Mouse (Mus musculus): ENCODE measurements around the gene Uqcr11. TPM values are rescaled to one million over a fixed set of nuclear protein-coding genes. Genes with fewer than 3 reads are reported as not detected.

Gene Uqcr11
- polyA plus RNA-seq, 1 experiment from 2014 or later, result 532 TPM

DNA sequence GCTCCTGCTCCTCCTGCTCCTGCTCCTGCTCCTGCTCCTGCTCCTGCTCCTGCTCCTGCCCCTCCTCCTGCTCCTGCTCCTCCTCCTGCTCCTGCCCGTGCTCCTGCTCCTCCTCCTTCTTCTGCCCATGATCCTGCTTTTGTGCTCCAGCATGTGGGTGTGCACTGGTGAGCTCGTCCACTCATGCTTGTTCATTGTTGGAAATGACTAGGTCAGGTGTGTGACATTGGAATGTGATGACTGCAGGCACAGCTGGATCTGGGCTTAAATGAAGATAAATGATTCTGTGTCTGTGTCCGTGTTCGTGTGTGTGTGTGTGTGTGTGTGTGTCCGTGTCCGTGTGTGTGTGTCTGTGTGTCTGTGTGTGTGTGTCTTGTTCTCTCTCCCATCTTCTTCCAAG, 38.2 kb downstream of the Uqcr11 start:
- Histone ChIP-seq H3K4me3 (replicated peaks; ENCODE audit: low read depth, low read length) (no peak overlapping the region), H3K4me1 (ENCODE audit: control insufficient read depth, insufficient read depth, low read length) (peaks cover 11% of the 10 kb centered on the region; the same call in 1 of the 2 replicates), H3K27ac (replicated peaks; ENCODE audit: low read depth, low read length) (no peak overlapping the region), H3K9ac (replicated peaks; ENCODE audit: low read length) (no peak overlapping the region), H3K36me3 (ENCODE audit: control insufficient read depth, insufficient read depth, low read length) (no peaks in the 10 kb centered on the region), H3K4me2 (ENCODE audit: low read length) (no peak overlapping the region), H3K9me3 (ENCODE audit: control insufficient read depth, low read length) (no peaks in the 10 kb centered on the region), H3K27me3 (ENCODE audit: control insufficient read depth, insufficient read depth, low read length) (no peaks in the 10 kb centered on the region)
- ATAC-seq (ENCODE audit: low FRiP score, low TSS enrichment) (no peak), DNase-seq (no peak)
- 93% methylated on average over 6 of the region's 6 CpGs for WGBS

DNA sequence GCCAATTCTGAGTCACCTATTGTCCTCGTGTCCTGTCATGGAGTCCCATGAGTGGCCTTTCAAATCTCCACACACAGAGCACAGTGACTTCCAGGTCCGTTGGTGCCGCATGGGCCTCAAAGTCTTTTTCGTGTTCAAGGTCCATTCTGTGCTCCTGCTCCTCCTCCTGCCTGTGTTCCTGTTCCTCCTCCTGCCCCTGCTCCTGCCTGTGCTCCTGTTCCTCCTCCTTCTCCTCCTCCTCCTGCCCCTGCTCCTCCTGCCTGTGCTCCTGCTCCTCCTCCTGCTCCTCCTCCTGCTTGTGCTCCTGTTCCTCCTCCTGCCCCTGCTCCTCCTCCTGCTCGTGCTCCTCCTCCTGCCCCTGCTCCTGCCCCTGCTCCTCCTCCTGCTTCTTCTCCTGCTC, 38.7 kb downstream of the Uqcr11 start:
- Histone ChIP-seq H3K27ac (replicated peaks; ENCODE audit: low read depth, low read length) (no peak overlapping the region), H3K9ac (replicated peaks; ENCODE audit: low read length) (no peak overlapping the region), H3K27me3 (ENCODE audit: control insufficient read depth, insufficient read depth, low read length) (no peaks in the 10 kb centered on the region), H3K36me3 (ENCODE audit: control insufficient read depth, insufficient read depth, low read length) (no peaks in the 10 kb centered on the region), H3K4me2 (ENCODE audit: low read length) (no peak overlapping the region), H3K9me3 (ENCODE audit: control insufficient read depth, low read length) (no peaks in the 10 kb centered on the region), H3K4me3 (replicated peaks; ENCODE audit: low read depth, low read length) (no peak overlapping the region), H3K4me1 (ENCODE audit: control insufficient read depth, insufficient read depth, low read length) (peaks cover 11% of the 10 kb centered on the region; the same call in 1 of the 2 replicates)
- no peak for ATAC-seq (ENCODE audit: low FRiP score, low TSS enrichment)
- WGBS, result 59% methylated on average over 5 of the region's 5 CpGs
- no peak for DNase-seq

DNA sequence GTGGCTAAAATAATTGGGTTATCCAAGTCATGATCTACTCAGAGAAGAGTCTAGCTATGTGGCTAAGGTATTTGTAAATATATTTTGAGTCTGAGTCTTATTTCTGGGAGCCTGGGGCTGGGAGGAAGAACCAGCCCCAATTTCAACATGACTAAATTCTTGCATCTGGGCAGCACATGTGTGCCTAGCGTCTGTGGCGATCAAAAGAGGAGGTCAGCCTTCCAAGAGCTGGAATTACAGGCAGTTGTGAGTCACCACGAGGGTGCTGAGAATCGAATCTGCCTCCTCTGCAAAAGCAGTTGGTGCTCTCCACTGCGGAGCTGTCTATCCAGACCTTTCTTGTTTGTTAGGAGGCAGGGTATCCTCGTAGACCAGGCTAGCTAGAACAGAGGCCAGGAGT, 40.9 kb downstream of the Uqcr11 start:
- no peak overlapping the region for H3K4me2 ChIP-seq (ENCODE audit: low read length)
- H3K9me3 ChIP-seq (ENCODE audit: control insufficient read depth, low read length), result no peaks in the 10 kb centered on the region
- no peaks in the 10 kb centered on the region for H3K4me1 ChIP-seq (ENCODE audit: control insufficient read depth, insufficient read depth, low read length)
- no peak overlapping the region for H3K27ac ChIP-seq (replicated peaks; ENCODE audit: low read depth, low read length)
- DNase-seq (no peak), ATAC-seq (ENCODE audit: low FRiP score, low TSS enrichment) (no peak)
- H3K36me3 ChIP-seq (ENCODE audit: control insufficient read depth, insufficient read depth, low read length), result no peaks in the 10 kb centered on the region
- 62% methylated on average over 6 of the region's 6 CpGs for WGBS
- H3K9ac ChIP-seq (replicated peaks; ENCODE audit: low read length), result no peak overlapping the region
- H3K27me3 ChIP-seq (ENCODE audit: control insufficient read depth, insufficient read depth, low read length), result no peaks in the 10 kb centered on the region
- H3K4me3 ChIP-seq (replicated peaks; ENCODE audit: low read depth, low read length), result no peak overlapping the region

DNA sequence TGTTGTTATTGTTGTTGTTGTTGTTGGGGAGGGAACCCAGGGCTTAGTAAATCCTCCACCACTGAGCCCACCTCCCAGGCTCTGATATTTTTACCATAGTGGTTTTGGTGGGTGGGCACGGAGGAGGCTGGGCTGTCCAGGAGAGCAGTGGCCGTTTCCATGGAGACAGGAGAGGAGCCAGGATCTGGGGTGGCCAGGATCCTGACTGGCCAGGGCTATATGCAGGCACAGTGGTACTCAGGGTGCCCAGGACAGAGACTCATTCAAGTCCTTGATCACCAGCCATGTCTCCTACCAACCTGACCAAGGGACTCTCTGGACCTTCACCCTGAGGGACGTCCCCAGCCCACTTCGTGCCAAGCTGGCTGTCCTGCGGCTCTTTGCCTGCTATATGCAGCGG, 42.9 kb downstream of the Uqcr11 start:
- WGBS, result 26% methylated on average over 6 of the region's 6 CpGs
- H3K27ac ChIP-seq (replicated peaks; ENCODE audit: low read depth, low read length), result no peak overlapping the region
- H3K4me2 ChIP-seq (ENCODE audit: low read length), result no peak overlapping the region
- H3K9ac ChIP-seq (replicated peaks; ENCODE audit: low read length), result no peak overlapping the region
- no peak for ATAC-seq (ENCODE audit: low FRiP score, low TSS enrichment)
- no peak overlapping the region for H3K4me3 ChIP-seq (replicated peaks; ENCODE audit: low read depth, low read length)
- no peaks in the 10 kb centered on the region for H3K9me3 ChIP-seq (ENCODE audit: control insufficient read depth, low read length)
- H3K36me3 ChIP-seq (ENCODE audit: control insufficient read depth, insufficient read depth, low read length), result no peaks in the 10 kb centered on the region
- no peak for DNase-seq
- H3K27me3 ChIP-seq (ENCODE audit: control insufficient read depth, insufficient read depth, low read length), result peaks cover under 1% of the 10 kb centered on the region; the same call in 1 of the 2 replicates
- H3K4me1 ChIP-seq (ENCODE audit: control insufficient read depth, insufficient read depth, low read length), result no peaks in the 10 kb centered on the region

DNA sequence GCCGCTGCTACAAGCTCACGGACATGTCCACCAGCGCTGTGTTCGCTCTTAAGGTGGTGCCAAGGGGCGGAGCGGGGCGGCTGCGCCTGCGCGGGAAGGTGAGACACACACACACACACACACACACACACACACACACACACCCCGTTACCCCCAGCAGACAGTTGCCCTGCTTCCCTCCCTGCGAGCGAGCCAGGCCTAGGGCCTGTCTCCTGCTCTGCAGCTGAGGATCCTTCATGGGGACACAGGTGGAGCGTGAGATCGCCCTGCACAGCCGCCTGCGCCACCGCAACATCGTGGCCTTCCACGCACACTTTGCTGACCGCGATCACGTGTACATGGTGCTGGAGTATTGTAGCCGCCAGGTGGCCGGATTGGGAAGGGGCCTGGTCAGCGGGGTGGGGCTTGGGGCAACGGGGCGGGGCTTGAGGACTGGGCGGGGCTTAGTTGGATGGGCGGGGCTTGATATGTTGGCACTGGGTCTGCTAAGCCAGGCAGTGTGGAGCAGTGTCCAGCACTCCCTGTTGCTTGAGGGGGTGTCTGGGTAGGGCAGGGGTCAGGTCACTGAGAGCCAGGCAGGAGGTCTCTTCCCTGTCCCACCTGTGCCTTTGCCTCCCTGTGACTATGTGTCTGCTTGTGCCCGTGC, 48.5 kb downstream of the Uqcr11 start:
- H3K27ac ChIP-seq (replicated peaks; ENCODE audit: low read depth, low read length), result no peak overlapping the region
- no peaks in the 10 kb centered on the region for H3K36me3 ChIP-seq (ENCODE audit: control insufficient read depth, insufficient read depth, low read length)
- peak; percentile 50 for ATAC-seq (ENCODE audit: low FRiP score, low TSS enrichment)
- H3K27me3 ChIP-seq (ENCODE audit: control insufficient read depth, insufficient read depth, low read length), result peaks cover 44% of the 10 kb centered on the region
- peak overlapping the region; percentile 53 for H3K4me2 ChIP-seq (ENCODE audit: low read length)
- DNase-seq, result peak; percentile 66
- H3K4me1 ChIP-seq (ENCODE audit: control insufficient read depth, insufficient read depth, low read length), result peaks cover 7% of the 10 kb centered on the region; the same call in 1 of the 2 replicates
- H3K4me3 ChIP-seq (replicated peaks; ENCODE audit: low read depth, low read length), result peak overlapping the region; percentile 32
- no peaks in the 10 kb centered on the region for H3K9me3 ChIP-seq (ENCODE audit: control insufficient read depth, low read length)
- 0 out of 2 replicates have a peak overlapping the region, but pooled peaks have one; percentile 16 for H3K9ac ChIP-seq (replicated peaks; ENCODE audit: low read length)
- WGBS, result 7% methylated on average over 31 of the region's 31 CpGs

DNA sequence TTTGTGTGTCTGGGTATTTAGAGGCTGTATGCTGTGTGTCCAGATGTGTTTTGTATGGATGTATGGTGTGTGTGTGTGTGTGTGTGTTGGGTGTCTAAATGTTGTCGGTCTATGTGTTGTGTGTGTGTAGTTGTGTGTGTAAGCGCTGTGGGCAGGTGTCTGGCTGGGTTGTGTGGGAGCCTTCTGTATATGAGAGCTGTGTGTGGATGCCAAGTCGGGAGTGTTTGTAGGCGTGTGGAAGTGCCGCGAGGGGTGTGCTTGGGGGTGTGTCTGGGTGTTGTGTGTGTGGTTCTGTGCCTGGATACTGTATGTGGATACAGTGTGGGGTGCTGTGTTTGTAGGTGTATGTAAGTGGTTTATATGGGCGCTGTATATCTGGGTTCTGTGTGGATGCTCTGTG, 49.3 kb downstream of the Uqcr11 start:
- H3K4me2 ChIP-seq (ENCODE audit: low read length), result peak overlapping the region; percentile 53
- H3K9ac ChIP-seq (replicated peaks; ENCODE audit: low read length), result 0 out of 2 replicates have a peak overlapping the region, but pooled peaks have one; percentile 16
- H3K4me3 ChIP-seq (replicated peaks; ENCODE audit: low read depth, low read length), result 0 out of 2 replicates have a peak overlapping the region, but pooled peaks have one; percentile 32

DNA sequence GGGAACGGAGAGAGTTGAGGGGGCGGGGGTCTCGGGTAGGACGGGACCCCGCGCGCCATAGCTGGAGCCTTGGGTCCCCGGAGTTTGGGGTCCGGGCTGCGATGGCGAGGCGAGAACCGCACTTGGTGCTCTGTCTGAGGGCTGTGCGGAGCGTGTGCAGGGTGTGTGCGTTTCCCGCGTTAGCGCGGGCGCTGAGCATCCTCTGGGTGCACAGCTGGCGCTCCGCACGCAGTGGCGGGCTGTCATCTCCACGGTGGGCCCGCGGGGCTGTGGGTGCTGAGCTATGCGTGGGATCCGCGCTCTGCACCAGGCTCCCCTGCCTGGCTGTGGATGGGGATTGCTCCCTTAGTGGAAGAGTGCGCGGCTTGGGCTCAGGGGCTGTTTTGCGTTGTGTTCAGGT, 49.9 kb downstream of the Uqcr11 start:
- Histone ChIP-seq H3K4me2 (ENCODE audit: low read length) (peak overlapping the region; percentile 54), H3K36me3 (ENCODE audit: control insufficient read depth, insufficient read depth, low read length) (no peaks in the 10 kb centered on the region)
- 1% methylated on average over 34 of the region's 34 CpGs for WGBS

More for the DNA sequence above, 49.3 kb downstream of the Uqcr11 start:
- H3K9me3 ChIP-seq (ENCODE audit: control insufficient read depth, low read length), result no peaks in the 10 kb centered on the region
- no peaks in the 10 kb centered on the region for H3K36me3 ChIP-seq (ENCODE audit: control insufficient read depth, insufficient read depth, low read length)
- H3K4me1 ChIP-seq (ENCODE audit: control insufficient read depth, insufficient read depth, low read length), result peaks cover 7% of the 10 kb centered on the region; the same call in 1 of the 2 replicates
- peaks cover 49% of the 10 kb centered on the region for H3K27me3 ChIP-seq (ENCODE audit: control insufficient read depth, insufficient read depth, low read length)
- ATAC-seq (ENCODE audit: low FRiP score, low TSS enrichment) (no peak), DNase-seq (no peak)
- H3K27ac ChIP-seq (replicated peaks; ENCODE audit: low read depth, low read length), result no peak overlapping the region
- 31% methylated on average over 7 of the region's 7 CpGs for WGBS

DNA sequence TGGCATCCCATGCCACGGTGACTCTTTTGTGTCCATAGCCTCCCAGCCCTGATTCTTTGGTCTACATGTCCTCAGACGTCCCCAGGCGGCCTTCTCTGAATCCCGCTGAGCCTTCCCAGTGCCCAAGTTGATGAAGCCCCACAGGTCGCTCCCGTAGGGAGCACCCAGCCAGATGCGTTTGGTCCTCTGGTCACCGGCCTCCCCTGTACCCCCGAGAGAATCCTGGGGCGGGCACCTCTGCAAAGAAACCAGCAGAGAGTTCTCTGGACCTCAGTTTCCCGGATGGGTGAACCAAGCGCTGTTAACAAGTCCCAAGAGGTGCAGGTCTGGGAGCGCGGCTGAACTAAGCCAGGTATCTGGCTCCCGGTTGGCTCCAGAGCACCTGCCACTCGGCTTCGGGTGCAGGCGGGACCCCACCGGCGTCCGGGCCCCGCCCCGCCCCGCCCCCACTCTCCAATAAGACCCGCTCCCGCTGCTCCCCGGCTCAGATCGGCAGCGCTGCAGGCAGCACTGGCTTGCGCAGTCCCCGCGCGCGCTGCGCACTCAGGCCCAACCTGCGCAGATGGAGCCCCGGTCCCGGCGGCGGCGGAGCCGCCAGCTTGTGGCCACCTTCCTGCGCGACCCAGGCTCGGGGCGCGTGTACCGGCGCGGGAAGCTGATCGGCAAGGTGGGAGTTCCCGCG, 50.5 kb downstream of the Uqcr11 start, which contains the start of gene Plk5:
Plk5 (plus strand) TSS at position 459 of the 682 bp plus-strand sequence.
- H3K4me1 ChIP-seq (ENCODE audit: control insufficient read depth, insufficient read depth, low read length), result peaks cover 7% of the 10 kb centered on the region; the same call in 1 of the 2 replicates
- no peak within 1 kb of the TSS for H3K27ac ChIP-seq (replicated peaks; ENCODE audit: low read depth, low read length)
- H3K9me3 ChIP-seq (ENCODE audit: control insufficient read depth, low read length), result no peaks in the 10 kb centered on the region
- peak within 1 kb of the TSS; percentile 26; the same call in 1 of the 2 replicates for H3K9ac ChIP-seq (replicated peaks; ENCODE audit: low read length)
- whole genome bisulfite sequencing, result 1% methylated on average over 51 of the region's 53 CpGs
- peak within 1 kb of the TSS; percentile 32 for H3K4me3 ChIP-seq (replicated peaks; ENCODE audit: low read depth, low read length)
- no peaks in the 10 kb centered on the region for H3K36me3 ChIP-seq (ENCODE audit: control insufficient read depth, insufficient read depth, low read length)
- peak; percentile 51 for DNase-seq
- no peak for ATAC-seq (ENCODE audit: low FRiP score, low TSS enrichment)
- H3K4me2 ChIP-seq (ENCODE audit: low read length), result peak within 1 kb of the TSS; percentile 54
- H3K27me3 ChIP-seq (ENCODE audit: control insufficient read depth, insufficient read depth, low read length), result peaks cover 51% of the 10 kb centered on the region

More for the DNA sequence above, 49.9 kb downstream of the Uqcr11 start:
- Histone ChIP-seq H3K27me3 (ENCODE audit: control insufficient read depth, insufficient read depth, low read length) (peaks cover 51% of the 10 kb centered on the region), H3K4me1 (ENCODE audit: control insufficient read depth, insufficient read depth, low read length) (peaks cover 7% of the 10 kb centered on the region; the same call in 1 of the 2 replicates), H3K4me3 (replicated peaks; ENCODE audit: low read depth, low read length) (peak overlapping the region; percentile 32), H3K9me3 (ENCODE audit: control insufficient read depth, low read length) (no peaks in the 10 kb centered on the region), H3K9ac (replicated peaks; ENCODE audit: low read length) (peak overlapping the region; percentile 26; the same call in 1 of the 2 replicates), H3K27ac (replicated peaks; ENCODE audit: low read depth, low read length) (no peak overlapping the region)
- ATAC-seq (ENCODE audit: low FRiP score, low TSS enrichment) (0 out of 2 replicates have a peak, but pooled peaks have one; percentile 6), DNase-seq (no peak)
